Mouse (Mus musculus): Measurements from ENCODE around the gene Atf6. TPM values are rescaled to one million over a fixed set of nuclear protein-coding genes. Genes with fewer than 3 reads are reported as not detected.

The Atf6 gene
- polyA plus RNA-seq, 1 experiment = 23.7 TPM

- no peaks in the 10 kb centered on the region for H3K36me3 ChIP-seq (ENCODE audit: control insufficient read depth, insufficient read depth, low read length, poor library complexity, severe bottlenecking)
- H3K9ac ChIP-seq (ENCODE audit: low read depth, poor library complexity, severe bottlenecking) = no peak overlapping the region
- H3K4me1 ChIP-seq (ENCODE audit: control insufficient read depth, insufficient read depth, low read length) = no peaks in the 10 kb centered on the region
- TF ChIP-seq POLR2A (IDR thresholded peaks at IDR 0.05; ENCODE audit: insufficient read depth, low read length) (no peak), CTCF (IDR thresholded peaks at IDR 0.05; ENCODE audit: low read depth, low read length) (no peak), EP300 (IDR thresholded peaks at IDR 0.05; ENCODE audit: insufficient read depth, low read depth, low read length) (no peak)
- H3K4me3 ChIP-seq (ENCODE audit: low read depth, low read length) = no peak overlapping the region
- no peaks in the 10 kb centered on the region for H3K27me3 ChIP-seq (ENCODE audit: control insufficient read depth, insufficient read depth, low read length, poor library complexity, severe bottlenecking)
- no peaks in the 10 kb centered on the region for H3K9me3 ChIP-seq (replicated peaks; ENCODE audit: control insufficient read depth, insufficient read depth, low read length, poor library complexity, severe bottlenecking)
- H3K27ac ChIP-seq (ENCODE audit: insufficient read depth, low read length) = no peak overlapping the region
Measured at GRCm38 (mm10) chr1:170655280-170655917, 212.2 kb downstream of the Atf6 start.

Other genes starting within 250 kb of the Atf6 start
- gene Olfml2b, start 223.2 kb downstream of the Atf6 start, polyA plus RNA-seq (2011; ENCODE audit: insufficient read depth, insufficient read length, low read depth, missing spikeins) = 1.3 and 2.6 TPM in 2 replicates
- not detected in 2 replicates for gene Gm26620, start 17.3 kb upstream of the Atf6 start, polyA plus RNA-seq (2011; ENCODE audit: insufficient read depth, insufficient read length, low read depth, missing spikeins)
- gene Dusp12, start 17.8 kb upstream of the Atf6 start, polyA plus RNA-seq (2011; ENCODE audit: insufficient read depth, insufficient read length, low read depth, missing spikeins) = 43.1 and 45.9 TPM in 2 replicates
- gene Fcrlb, start 45.2 kb upstream of the Atf6 start, polyA plus RNA-seq (2011; ENCODE audit: insufficient read depth, insufficient read length, low read depth, missing spikeins) = not detected in 2 replicates
- gene Fcrla, start 59.8 kb upstream of the Atf6 start, polyA plus RNA-seq (2011; ENCODE audit: insufficient read depth, insufficient read length, low read depth, missing spikeins) = not detected in 2 replicates
- gene Fcgr2b, start 108.8 kb upstream of the Atf6 start, polyA plus RNA-seq (2011; ENCODE audit: insufficient read depth, insufficient read length, low read depth, missing spikeins) = not detected in 2 replicates
- not detected in 2 replicates for gene Fcgr4, start 151.1 kb upstream of the Atf6 start, polyA plus RNA-seq (2011; ENCODE audit: insufficient read depth, insufficient read length, low read depth, missing spikeins)
- gene Fcgr3, start 197.2 kb upstream of the Atf6 start, polyA plus RNA-seq (2011; ENCODE audit: insufficient read depth, insufficient read length, low read depth, missing spikeins) = 0.78 and 0.87 TPM in 2 replicates
- gene Cfap126, start 246.1 kb upstream of the Atf6 start, polyA plus RNA-seq (2011; ENCODE audit: insufficient read depth, insufficient read length, low read depth, missing spikeins) = 6.4 and 7.5 TPM in 2 replicates